Mouse (Mus musculus) heart, adult 18-20 months (tissue): ENCODE data around the gene Rgs6. TPM values are rescaled to one million over a fixed set of nuclear protein-coding genes. Genes with fewer than 3 reads are reported as not detected.

Experiments
- DNase-seq, 2 experiments: peaks; one replicate each; pipeline ENCODE4 v3.0.0; 2021 to 2022; ENCODE audit warnings: mixed read lengths in 1 of 2
- long read RNA-seq, 2 experiments: library from polyadenylated mRNA; stranded (forward); transcript quantifications; one replicate each; pipeline ENCODE4 v2.0.0; 2021
- total RNA-seq, 2 experiments: library from RNA; stranded (reverse); gene quantifications; 2 replicates each; pipeline ENCODE4 v1.2.3; 2021

Gene Rgs6
- total RNA-seq, result 10 to 100 TPM in 1 of 2 experiments, 1 to 10 TPM in 1; 8.8 to 11.5 TPM
- long read RNA-seq, experiment 1, partial matches to known transcripts, result 0 of 4 reads
- long read RNA-seq, experiment 1, other reads (novel, unspliced or antisense), result 4 of 4 reads
- long read RNA-seq, experiment 2, partial matches to known transcripts, result 0 of 3 reads
- long read RNA-seq, experiment 2, other reads (novel, unspliced or antisense), result 3 of 3 reads

GRCm38 (mm10) chr12:82588017-82588416 is at the start of gene Rgs6:
Gene Rgs6 (plus strand): TSS chr12:82588292.
- no peak for DNase-seq

GRCm38 (mm10) chr12:82547127-82547526 is 41.0 kb upstream of the Rgs6 start:
- DNase-seq, result no peak

- DNase-seq, result no peak
Measured at GRCm38 (mm10) chr12:82549228-82549627, 38.9 kb upstream of the Rgs6 start.

- no peak for DNase-seq
Measured at GRCm38 (mm10) chr12:82550076-82550475, 38.0 kb upstream of the Rgs6 start.

- no peak for DNase-seq
Measured at GRCm38 (mm10) chr12:82552376-82552775, 35.7 kb upstream of the Rgs6 start.

GRCm38 (mm10) chr12:82562916-82563315 is 25.2 kb upstream of the Rgs6 start:
- DNase-seq, result no peak

- DNase-seq, result no peak
Measured at GRCm38 (mm10) chr12:82568370-82568769, 19.7 kb upstream of the Rgs6 start.

- DNase-seq, result no peak
Measured at GRCm38 (mm10) chr12:82572706-82573105, 15.4 kb upstream of the Rgs6 start.

- DNase-seq, result peak in 1 of 2 experiments; percentile 8
Measured at GRCm38 (mm10) chr12:82586592-82586991, 1.5 kb upstream of the Rgs6 start.

- DNase-seq, result no peak
Measured at GRCm38 (mm10) chr12:82587348-82587895, 670 bp upstream of the Rgs6 start.

- DNase-seq, result no peak
Measured at GRCm38 (mm10) chr12:82588846-82589630, 946 bp downstream of the Rgs6 start.

GRCm38 (mm10) chr12:82599011-82599410 is 10.9 kb downstream of the Rgs6 start:
- DNase-seq, result no peak

- no peak for DNase-seq
Measured at GRCm38 (mm10) chr12:82600406-82600805, 12.3 kb downstream of the Rgs6 start.

GRCm38 (mm10) chr12:82602823-82603222 is 14.7 kb downstream of the Rgs6 start:
- DNase-seq, result no peak

- no peak for DNase-seq
Measured at GRCm38 (mm10) chr12:82603308-82603707, 15.2 kb downstream of the Rgs6 start.

GRCm38 (mm10) chr12:82603979-82604378 is 15.9 kb downstream of the Rgs6 start:
- no peak for DNase-seq

- peak; percentile 49 to 60 for DNase-seq
Measured at GRCm38 (mm10) chr12:82612769-82613660, 24.9 kb downstream of the Rgs6 start.

GRCm38 (mm10) chr12:82616486-82616812 is 28.4 kb downstream of the Rgs6 start:
- DNase-seq, result no peak

- DNase-seq, result peak; percentile 31 to 47
Measured at GRCm38 (mm10) chr12:82616813-82617681, 29.0 kb downstream of the Rgs6 start.

- no peak for DNase-seq
Measured at GRCm38 (mm10) chr12:82617682-82618370, 29.7 kb downstream of the Rgs6 start.

- DNase-seq, result no peak
Measured at GRCm38 (mm10) chr12:82640441-82640840, 52.3 kb downstream of the Rgs6 start.
